Mouse (Mus musculus): Measurements from ENCODE around the gene 2210011C24Rik. TPM values are rescaled to one million over a fixed set of nuclear protein-coding genes. Genes with fewer than 3 reads are reported as not detected.
A peak's percentile ranks its signal among the peaks of the same experiment; 100 is the strongest.

The 2210011C24Rik gene
- total RNA-seq, 2 experiments from 2014 or later, result 1.5 to 2.1 TPM

- TF ChIP-seq CTCF (IDR thresholded peaks at IDR 0.05), result peak; percentile 92
- no peak overlapping the region for H3K4me3 ChIP-seq
- peak; percentile 71 for DNase-seq
- H3K27ac ChIP-seq, result no peak overlapping the region
- intact Hi-C loops (cut with DNase I), result loop anchor here (2.0 to 5.0 kb wide), 3 partner anchors 148 to 248 kb away; partner anchors contain the start of gene Nanos3
Observed at GRCm38 (mm10) chr8:84039050-84039449, 27.1 kb upstream of the 2210011C24Rik start.

- no peak overlapping the region for H3K4me3 ChIP-seq
- H3K27ac ChIP-seq, result no peak overlapping the region
- no peak for TF ChIP-seq CTCF (IDR thresholded peaks at IDR 0.05)
- peak; percentile 51 for DNase-seq
- intact Hi-C loops (cut with DNase I), result loop anchor here (2.0 to 5.0 kb wide), 3 partner anchors 149 to 249 kb away; partner anchors contain the start of gene Nanos3
Observed at GRCm38 (mm10) chr8:84038015-84038414, 26.0 kb upstream of the 2210011C24Rik start.

- TF ChIP-seq CTCF (IDR thresholded peaks at IDR 0.05), result no peak
- intact Hi-C loops (cut with DNase I), result no loop called here
- H3K4me3 ChIP-seq, result no peak overlapping the region
Observed at GRCm38 (mm10) chr8:84032777-84033176, 20.8 kb upstream of the 2210011C24Rik start.

GRCm38 (mm10) chr8:84029272-84029671, 17.3 kb upstream of the 2210011C24Rik start:
- TF ChIP-seq CTCF (IDR thresholded peaks at IDR 0.05), result no peak
- H3K27ac ChIP-seq, result no peak overlapping the region
- intact Hi-C loops (cut with DNase I), result no loop called here
- H3K4me3 ChIP-seq, result no peak overlapping the region
- DNase-seq, result no peak

More at GRCm38 (mm10) chr8:84032777-84033176, 20.8 kb upstream of the 2210011C24Rik start:
- DNase-seq, result no peak
- no peak overlapping the region for H3K27ac ChIP-seq

GRCm38 (mm10) chr8:84027449-84027848, 15.5 kb upstream of the 2210011C24Rik start:
- H3K4me3 ChIP-seq, result no peak overlapping the region
- no peak for TF ChIP-seq CTCF (IDR thresholded peaks at IDR 0.05)
- intact Hi-C loops (cut with DNase I), result no loop called here
- no peak overlapping the region for H3K27ac ChIP-seq
- DNase-seq, result no peak

GRCm38 (mm10) chr8:84025863-84026262, 13.9 kb upstream of the 2210011C24Rik start:
- peak; percentile 72 for DNase-seq
- intact Hi-C loops (cut with DNase I), result no loop called here
- Histone ChIP-seq H3K27ac (no peak overlapping the region; the same call in 1 of the 2 replicates), H3K4me3 (peak overlapping the region; percentile 70)
- no peak for TF ChIP-seq CTCF (IDR thresholded peaks at IDR 0.05)

GRCm38 (mm10) chr8:84024171-84024570, 12.2 kb upstream of the 2210011C24Rik start:
- intact Hi-C loops (cut with DNase I), result no loop called here
- Histone ChIP-seq H3K4me3 (no peak overlapping the region), H3K27ac (peak overlapping the region; percentile 76; the same call in 1 of the 2 replicates)
- peak; percentile 74 for DNase-seq
- TF ChIP-seq CTCF (IDR thresholded peaks at IDR 0.05), result peak; percentile 68

- peak overlapping the region; percentile 76 for H3K27ac ChIP-seq
- intact Hi-C loops (cut with DNase I), result no loop called here
- no peak overlapping the region; the same call in 1 of the 2 replicates for H3K4me3 ChIP-seq
- DNase-seq, result no peak
- no peak for TF ChIP-seq CTCF (IDR thresholded peaks at IDR 0.05)
Observed at GRCm38 (mm10) chr8:84023631-84024030, 11.7 kb upstream of the 2210011C24Rik start.

- intact Hi-C loops (cut with DNase I), result no loop called here
- no peak for TF ChIP-seq CTCF (IDR thresholded peaks at IDR 0.05)
- peak; percentile 89 for DNase-seq
- Histone ChIP-seq H3K27ac (peak overlapping the region; percentile 76), H3K4me3 (peak overlapping the region; percentile 2; the same call in 1 of the 2 replicates)
Observed at GRCm38 (mm10) chr8:84023085-84023484, 11.1 kb upstream of the 2210011C24Rik start.

- no peak overlapping the region for H3K4me3 ChIP-seq
- H3K27ac ChIP-seq, result peak overlapping the region; percentile 5; the same call in 1 of the 2 replicates
- no peak for TF ChIP-seq CTCF (IDR thresholded peaks at IDR 0.05)
- intact Hi-C loops (cut with DNase I), result no loop called here
- DNase-seq, result no peak
Observed at GRCm38 (mm10) chr8:84021569-84021968, 9.6 kb upstream of the 2210011C24Rik start.

GRCm38 (mm10) chr8:84021096-84021495, 9.1 kb upstream of the 2210011C24Rik start, which contains the start of gene Palm3:
Gene Palm3 (plus strand): TSS chr8:84021471.
- no peak for TF ChIP-seq CTCF (IDR thresholded peaks at IDR 0.05)
- Histone ChIP-seq H3K27ac (peak within 1 kb of the TSS; percentile 5; the same call in 1 of the 2 replicates), H3K4me3 (no peak within 1 kb of the TSS)
- intact Hi-C loops (cut with DNase I), result no loop called here
- peak; percentile 33 for DNase-seq

- Histone ChIP-seq H3K4me3 (no peak overlapping the region), H3K27ac (no peak overlapping the region)
- no peak for DNase-seq
- intact Hi-C loops (cut with DNase I), result no loop called here
- TF ChIP-seq CTCF (IDR thresholded peaks at IDR 0.05), result no peak
Observed at GRCm38 (mm10) chr8:84019738-84020137, 7.8 kb upstream of the 2210011C24Rik start.

- Histone ChIP-seq H3K4me3 (no peak overlapping the region), H3K27ac (no peak overlapping the region)
- no peak for DNase-seq
- TF ChIP-seq CTCF (IDR thresholded peaks at IDR 0.05), result no peak
- intact Hi-C loops (cut with DNase I), result no loop called here
Observed at GRCm38 (mm10) chr8:84015833-84016232, 3.9 kb upstream of the 2210011C24Rik start.
